Mouse (Mus musculus) ES-Bruce4 (cell line): Measurements from ENCODE around the gene Inpp5a. TPM values are rescaled to one million over a fixed set of nuclear protein-coding genes. Genes with fewer than 3 reads are reported as not detected.

Source experiments
- H3K27ac ChIP-seq: 2 replicates; pipeline ENCODE4 v1.5.1; 2012; ENCODE audit warnings: low read length, inconsistent platforms; ENCODE audit not compliant: insufficient read depth
- H3K27me3 ChIP-seq: 2 replicates; pipeline ENCODE4 v1.6.1; 2012; ENCODE audit warnings: mild to moderate bottlenecking, low read length, inconsistent platforms; ENCODE audit not compliant: control insufficient read depth, poor library complexity, insufficient read depth, severe bottlenecking
- H3K36me3 ChIP-seq: 2 replicates; pipeline ENCODE4 v1.6.1; 2012; ENCODE audit warnings: inconsistent platforms, mild to moderate bottlenecking, low read length, moderate library complexity; ENCODE audit not compliant: control insufficient read depth, poor library complexity, insufficient read depth, severe bottlenecking
- H3K4me1 ChIP-seq: one replicate; pipeline ENCODE4 v1.8.1; 2011; ENCODE audit warnings: low read length; ENCODE audit not compliant: control insufficient read depth, insufficient read depth
- H3K4me3 ChIP-seq: 2 replicates; pipeline ENCODE4 v1.5.1; 2011; ENCODE audit warnings: low read depth, mild to moderate bottlenecking, low read length
- H3K9ac ChIP-seq: 2 replicates; pipeline ENCODE4 v1.6.1; 2012; ENCODE audit warnings: low read depth, mild to moderate bottlenecking, inconsistent platforms; ENCODE audit not compliant: poor library complexity, severe bottlenecking
- H3K9me3 ChIP-seq: replicated peaks from 2 replicates; pipeline ENCODE4 v1.6.1; 2012; ENCODE audit warnings: mild to moderate bottlenecking, low read length, inconsistent platforms; ENCODE audit not compliant: control insufficient read depth, poor library complexity, insufficient read depth, severe bottlenecking
- CTCF ChIP-seq: IDR thresholded peaks from one replicate; pipeline ENCODE4 v1.8.1; 2011; ENCODE audit warnings: low read depth, low read length
- EP300 ChIP-seq: IDR thresholded peaks from 2 replicates; pipeline ENCODE4 v1.6.1; 2011; ENCODE audit warnings: low read depth, low read length; ENCODE audit not compliant: insufficient read depth
- POLR2A ChIP-seq: IDR thresholded peaks from one replicate; pipeline ENCODE4 v1.8.1; 2011; ENCODE audit warnings: low read length; ENCODE audit not compliant: insufficient read depth
- polyA plus RNA-seq: library from polyadenylated mRNA; stranded (reverse); fragments of >200 nt; gene quantifications from 2 replicates; pipeline ENCODE4 v1.2.4, GENCODE M21; 2011; ENCODE audit warnings: low read depth; ENCODE audit not compliant: missing spikeins, insufficient read depth, insufficient read length

Inpp5a gene
- polyA plus RNA-seq, 1 experiment: 37.6 TPM

GRCm38 (mm10) chr7:139528309-139529076 lies 139.6 kb downstream of the Inpp5a start:
- Histone ChIP-seq H3K36me3 (no peaks in the 10 kb centered on the region), H3K9me3 (no peaks in the 10 kb centered on the region), H3K4me3 (no peak overlapping the region), H3K4me1 (no peaks in the 10 kb centered on the region), H3K27ac (no peak overlapping the region), H3K27me3 (no peaks in the 10 kb centered on the region), H3K9ac (no peak overlapping the region)
- TF ChIP-seq EP300 (peak; percentile 68; the same call in 1 of the 2 replicates), POLR2A (no peak), CTCF (no peak)

- TF ChIP-seq POLR2A (no peak), EP300 (peak; percentile 60; the same call in 1 of the 2 replicates), CTCF (no peak)
- Histone ChIP-seq H3K27me3 (no peaks in the 10 kb centered on the region), H3K4me1 (no peaks in the 10 kb centered on the region), H3K27ac (no peak overlapping the region), H3K36me3 (no peaks in the 10 kb centered on the region), H3K9ac (no peak overlapping the region), H3K4me3 (no peak overlapping the region), H3K9me3 (no peaks in the 10 kb centered on the region)
Measured at GRCm38 (mm10) chr7:139529208-139529607, 140.3 kb downstream of the Inpp5a start.

DNA sequence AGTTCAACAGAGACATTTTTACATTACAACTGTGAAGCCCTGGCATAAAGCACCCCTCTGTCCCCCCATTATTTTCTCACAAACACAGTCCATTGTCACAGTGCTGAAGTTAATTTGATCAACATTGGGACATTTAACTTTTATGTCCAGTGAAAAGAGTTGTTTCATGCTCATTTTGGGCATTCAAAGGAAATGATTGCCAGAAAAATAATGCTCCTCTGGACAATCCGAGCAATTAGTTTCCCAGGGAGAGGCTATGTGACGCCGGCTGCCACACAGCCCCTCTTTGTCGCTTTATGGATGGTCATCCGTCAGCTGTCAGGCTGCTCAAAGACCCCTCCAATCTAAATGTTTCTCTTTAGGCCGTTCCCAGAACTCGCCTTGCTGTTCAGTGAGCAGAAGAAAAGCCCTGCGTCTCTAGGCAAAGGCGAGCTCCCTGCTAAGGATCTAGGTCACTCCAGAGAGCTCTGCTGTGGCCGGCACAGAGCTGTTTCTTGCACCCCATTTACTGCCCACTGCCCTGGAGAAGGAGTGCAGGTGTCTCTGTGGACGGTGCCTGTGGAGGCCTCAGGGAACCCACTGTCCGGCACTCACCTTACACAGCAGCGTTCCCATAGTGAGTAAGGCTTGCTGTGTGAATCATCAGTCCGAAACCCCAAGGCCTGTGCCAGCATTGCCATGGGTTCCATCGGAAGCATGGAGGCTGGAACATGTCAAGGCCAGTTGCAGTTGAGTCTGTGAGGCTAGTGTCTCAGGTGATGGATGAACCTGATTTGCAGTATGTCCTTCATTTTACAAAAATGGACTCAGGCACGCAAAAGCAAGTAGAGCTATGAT lies 141.9 kb downstream of the Inpp5a start:
- no peak overlapping the region for H3K27ac ChIP-seq
- no peak overlapping the region for H3K9ac ChIP-seq
- TF ChIP-seq EP300: no peak
- TF ChIP-seq POLR2A: no peak
- TF ChIP-seq CTCF: no peak
- no peak overlapping the region for H3K4me3 ChIP-seq
- no peaks in the 10 kb centered on the region for H3K9me3 ChIP-seq
- no peaks in the 10 kb centered on the region for H3K27me3 ChIP-seq
- no peaks in the 10 kb centered on the region for H3K4me1 ChIP-seq
- no peaks in the 10 kb centered on the region for H3K36me3 ChIP-seq

GRCm38 (mm10) chr7:139531428-139531801 lies 142.5 kb downstream of the Inpp5a start:
- Histone ChIP-seq H3K4me1 (no peaks in the 10 kb centered on the region), H3K27ac (no peak overlapping the region), H3K27me3 (no peaks in the 10 kb centered on the region), H3K36me3 (no peaks in the 10 kb centered on the region), H3K9me3 (no peaks in the 10 kb centered on the region), H3K9ac (no peak overlapping the region), H3K4me3 (no peak overlapping the region)
- TF ChIP-seq POLR2A: no peak
- no peak for TF ChIP-seq EP300
- no peak for TF ChIP-seq CTCF

DNA sequence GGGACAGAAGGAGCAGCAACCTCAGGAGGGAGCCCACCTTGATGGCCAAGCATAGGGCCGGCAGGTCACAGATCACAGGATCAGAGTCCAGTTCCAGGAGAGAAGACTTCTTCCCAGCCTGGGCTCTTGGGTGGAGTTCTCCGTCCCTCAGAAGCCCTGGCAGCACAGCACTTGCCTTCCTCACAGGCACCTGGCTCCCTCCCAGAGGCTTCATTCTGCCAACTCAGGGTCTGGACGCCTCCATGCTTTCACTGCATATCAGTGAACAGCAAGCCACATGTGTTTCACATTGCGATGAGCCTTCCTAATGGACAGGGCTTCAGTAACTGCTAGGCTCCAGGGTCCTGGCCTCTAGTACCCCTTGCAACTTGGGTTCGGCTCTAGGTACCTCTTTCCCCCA lies 147.4 kb downstream of the Inpp5a start:
- peaks cover 3% of the 10 kb centered on the region for H3K4me1 ChIP-seq
- H3K27me3 ChIP-seq: no peaks in the 10 kb centered on the region
- H3K9ac ChIP-seq: no peak overlapping the region
- no peak overlapping the region for H3K4me3 ChIP-seq
- no peaks in the 10 kb centered on the region for H3K36me3 ChIP-seq
- TF ChIP-seq CTCF (no peak), POLR2A (no peak), EP300 (no peak)
- no peak overlapping the region for H3K27ac ChIP-seq
- no peaks in the 10 kb centered on the region for H3K9me3 ChIP-seq

GRCm38 (mm10) chr7:139536831-139537230 lies 147.9 kb downstream of the Inpp5a start:
- no peaks in the 10 kb centered on the region for H3K27me3 ChIP-seq
- H3K27ac ChIP-seq: no peak overlapping the region
- no peak overlapping the region for H3K9ac ChIP-seq
- TF ChIP-seq POLR2A (no peak), CTCF (no peak), EP300 (no peak)
- no peak overlapping the region for H3K4me3 ChIP-seq
- no peaks in the 10 kb centered on the region for H3K9me3 ChIP-seq
- H3K36me3 ChIP-seq: no peaks in the 10 kb centered on the region
- peaks cover 3% of the 10 kb centered on the region for H3K4me1 ChIP-seq
